Mouse (Mus musculus) heart, adult 2 months (tissue): ENCODE data around the gene Pkdcc. TPM values are rescaled to one million over a fixed set of nuclear protein-coding genes. Genes with fewer than 3 reads are reported as not detected.

Experiments
- DNase-seq, 2 experiments: peaks; one replicate each; pipeline ENCODE4 v3.0.0; 2021
- H3K27ac ChIP-seq: fragments of 200-600 bp; 2 replicates; pipeline ENCODE4 v1.8.1; 2022
- H3K27me3 ChIP-seq: fragments of 200-500 bp; 2 replicates; pipeline ENCODE4 v1.6.1; 2012; ENCODE audit warnings: mild to moderate bottlenecking, low read length, inconsistent platforms, mixed read lengths; ENCODE audit not compliant: control insufficient read depth, insufficient read depth
- H3K36me3 ChIP-seq: fragments of 200-500 bp; 2 replicates; pipeline ENCODE4 v1.6.1; 2012; ENCODE audit warnings: low read length, inconsistent platforms; ENCODE audit not compliant: control insufficient read depth, insufficient read depth
- H3K4me1 ChIP-seq: fragments of 200-500 bp; 2 replicates; pipeline ENCODE4 v1.6.1; 2011; ENCODE audit warnings: low read length; ENCODE audit not compliant: control insufficient read depth, insufficient read depth
- H3K4me3 ChIP-seq: fragments of 200-600 bp; 2 replicates; pipeline ENCODE4 v1.8.1; 2022
- H3K79me2 ChIP-seq: fragments of 200-500 bp; replicated peaks from 2 replicates; pipeline ENCODE4 v1.6.1; 2012; ENCODE audit warnings: mild to moderate bottlenecking, inconsistent platforms, low read length, moderate library complexity, mixed read lengths; ENCODE audit not compliant: control insufficient read depth, insufficient read depth
- H3K9ac ChIP-seq: fragments of 200-500 bp; 2 replicates; pipeline ENCODE4 v1.6.1; 2012; ENCODE audit warnings: low read depth, mild to moderate bottlenecking, control low read depth, inconsistent platforms, low read length, mixed read lengths
- CTCF ChIP-seq: fragments of 200-600 bp; IDR thresholded peaks from 2 replicates; pipeline ENCODE4 v1.8.1; 2022; ENCODE audit warnings: antibody characterized with exemption, mild to moderate bottlenecking, moderate library complexity
- EP300 ChIP-seq: fragments of 200-500 bp; IDR thresholded peaks from 2 replicates; pipeline ENCODE4 v1.6.1; 2011; ENCODE audit warnings: low read depth, low read length, control low read depth; ENCODE audit not compliant: insufficient read depth
- POLR2A ChIP-seq: fragments of 200-500 bp; IDR thresholded peaks from 2 replicates; pipeline ENCODE4 v1.6.1; 2011; ENCODE audit warnings: mild to moderate bottlenecking, low read depth, low read length, control low read depth; ENCODE audit not compliant: insufficient read depth
- WGBS: fragments of 180-500 bp; shearing (Covaris S2); methylation state at CpG from one replicate; pipeline ENCODE4 v1.1.7; 2018; 5-methylcytosine and 5-hydroxymethylcytosine counted together
- intact Hi-C: fragments of 180-260 bp; cut with DNase I; formaldehyde crosslinking; loops from one replicate; pipeline ENCODE4 v1.15.1; 2025
- polyA plus RNA-seq: library from polyadenylated mRNA; depleted of rRNA; stranded (reverse); fragments of >200 nt; gene quantifications from 2 replicates; pipeline ENCODE4 v1.2.3, GENCODE M21; 2012
- total RNA-seq, 2 experiments: library from RNA; stranded (reverse); gene quantifications; 2 replicates each; pipeline ENCODE4 v1.2.3; 2021

Pkdcc gene
- total and polyA plus RNA-seq, 3 experiments, result 45.5 to 63.0 (median 45.7) TPM

DNA sequence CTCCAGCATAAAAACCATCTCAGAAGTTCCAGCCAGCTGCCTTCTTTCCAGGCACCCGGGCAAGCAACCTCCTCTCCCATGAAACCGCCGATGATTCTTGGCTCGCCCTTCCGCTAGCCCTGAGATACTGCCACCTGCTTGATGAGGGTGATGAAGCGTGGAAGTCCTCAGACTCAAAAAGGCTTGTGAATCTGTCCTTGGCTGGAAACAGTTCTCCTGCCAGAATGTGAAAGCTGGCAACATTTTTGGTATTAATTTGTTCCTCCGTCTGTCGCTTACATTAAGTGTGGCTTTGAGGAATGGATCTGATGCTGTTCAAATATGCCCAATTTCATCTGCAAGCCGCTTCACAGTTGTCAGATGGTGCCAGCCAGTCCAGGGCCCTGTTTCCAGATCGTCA, 20.1 kb downstream of the Pkdcc start:
- H3K36me3 ChIP-seq, result no peaks in the 10 kb centered on the region
- no peak overlapping the region for H3K9ac ChIP-seq
- TF ChIP-seq POLR2A, result no peak
- no peak for TF ChIP-seq EP300
- TF ChIP-seq CTCF, result no peak
- H3K27me3 ChIP-seq, result no peaks in the 10 kb centered on the region
- H3K79me2 ChIP-seq, result no peaks in the 10 kb centered on the region
- no peak for DNase-seq
- intact Hi-C loops, result no loop called here
- no peak overlapping the region for H3K27ac ChIP-seq
- H3K4me1 ChIP-seq, result no peaks in the 10 kb centered on the region
- 65% methylated on average over 10 of the region's 10 CpGs for WGBS
- H3K4me3 ChIP-seq, result no peak overlapping the region

DNA sequence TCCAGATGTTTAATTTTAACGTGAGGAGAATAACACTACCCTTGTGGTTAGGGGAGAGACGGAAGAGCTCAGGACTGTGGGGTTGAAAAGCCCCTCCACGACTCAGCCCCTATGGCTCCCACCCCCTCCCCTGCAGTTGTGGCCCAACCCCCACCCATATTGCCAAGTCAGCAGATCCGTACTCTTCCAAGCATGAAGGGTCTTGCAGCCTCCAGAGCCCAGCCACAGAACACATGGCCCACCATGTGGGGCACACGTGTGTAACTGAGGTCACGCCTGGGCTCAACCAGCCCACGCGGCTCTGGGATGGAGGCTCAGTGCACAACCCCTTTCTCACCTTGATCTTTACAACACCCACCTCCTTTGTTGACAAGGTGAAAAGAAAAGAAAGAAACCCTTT, 21.1 kb downstream of the Pkdcc start:
- TF ChIP-seq EP300 (no peak), CTCF (no peak), POLR2A (no peak)
- 83% methylated on average over 8 of the region's 8 CpGs for WGBS
- Histone ChIP-seq H3K27ac (no peak overlapping the region), H3K27me3 (no peaks in the 10 kb centered on the region), H3K4me3 (no peak overlapping the region), H3K4me1 (no peaks in the 10 kb centered on the region), H3K36me3 (no peaks in the 10 kb centered on the region), H3K9ac (no peak overlapping the region), H3K79me2 (no peaks in the 10 kb centered on the region)
- intact Hi-C loops, result no loop called here
- DNase-seq, result no peak

DNA sequence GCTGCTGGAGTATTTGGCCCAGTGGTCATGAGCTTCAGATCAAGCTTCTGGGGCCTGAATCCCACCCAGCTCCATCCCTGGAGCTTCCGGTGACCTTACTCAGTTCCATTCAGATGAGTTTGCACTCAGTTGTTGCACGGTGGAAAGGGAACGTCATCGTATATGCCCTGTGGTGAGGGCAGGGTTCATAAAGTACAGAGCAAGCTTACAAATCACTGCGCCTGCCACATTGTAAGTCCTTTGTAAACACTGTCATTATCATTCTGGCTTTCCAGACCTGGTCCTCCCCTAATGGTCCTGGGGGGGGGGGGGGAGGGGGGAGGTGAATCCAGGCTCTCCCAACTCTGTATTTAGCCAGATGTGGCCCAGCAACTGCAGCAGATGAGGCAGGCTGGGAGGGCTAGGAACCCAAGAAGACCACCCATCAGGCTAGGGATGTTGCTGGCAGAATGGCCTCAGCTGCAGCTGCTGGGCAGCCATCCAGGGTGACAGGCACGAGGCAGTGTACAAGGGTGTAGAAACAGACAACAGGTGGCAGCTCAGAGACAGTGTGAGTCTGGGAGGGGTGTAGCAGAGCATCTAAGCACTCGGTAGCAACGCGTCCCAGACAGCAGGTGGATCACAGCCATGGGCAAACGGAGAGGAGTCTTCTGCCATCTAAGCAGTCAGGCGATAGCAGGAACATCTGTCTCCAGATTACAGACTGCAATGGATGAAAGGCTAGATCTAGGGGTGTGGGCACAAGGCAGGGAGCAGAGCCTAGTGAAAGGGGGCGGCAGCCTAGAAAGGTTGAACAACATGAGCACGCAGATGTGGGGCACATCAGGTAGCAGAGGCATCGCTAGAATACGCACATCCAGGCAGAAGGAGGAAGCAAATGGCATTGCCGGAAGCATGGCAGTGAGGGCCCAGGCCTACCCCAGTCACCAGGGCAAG, 23.3 kb downstream of the Pkdcc start:
- TF ChIP-seq CTCF (no peak), POLR2A (no peak), EP300 (no peak)
- no peaks in the 10 kb centered on the region for H3K79me2 ChIP-seq
- H3K36me3 ChIP-seq, result no peaks in the 10 kb centered on the region
- no peak for DNase-seq
- H3K4me3 ChIP-seq, result no peak overlapping the region
- WGBS, result 80% methylated on average over 16 of the region's 16 CpGs
- H3K4me1 ChIP-seq, result no peaks in the 10 kb centered on the region
- no peaks in the 10 kb centered on the region for H3K27me3 ChIP-seq
- no peak overlapping the region for H3K9ac ChIP-seq
- intact Hi-C loops, result no loop called here
- no peak overlapping the region for H3K27ac ChIP-seq

DNA sequence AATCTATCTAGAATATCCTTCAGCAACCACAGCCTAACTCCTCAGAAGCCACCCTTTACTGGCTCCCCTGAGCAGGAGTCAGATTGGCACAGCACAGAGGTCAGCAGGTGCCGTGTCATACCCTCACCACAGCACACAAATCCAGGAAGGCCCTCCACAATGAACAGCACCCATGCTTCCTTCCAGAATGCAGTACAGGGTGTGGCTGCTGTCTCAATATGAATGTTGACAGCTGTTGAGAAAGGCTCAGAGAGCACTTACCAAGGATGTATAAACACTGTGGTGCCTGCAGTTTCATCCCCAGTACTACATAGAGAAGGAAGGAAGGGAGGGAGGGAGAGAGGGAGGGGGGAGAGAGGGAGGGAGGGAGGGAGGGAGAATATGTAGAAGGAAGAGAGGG, 29.4 kb downstream of the Pkdcc start:
- Histone ChIP-seq H3K4me3 (no peak overlapping the region), H3K36me3 (no peaks in the 10 kb centered on the region), H3K27me3 (no peaks in the 10 kb centered on the region), H3K4me1 (no peaks in the 10 kb centered on the region; the same call in 1 of the 2 replicates), H3K9ac (no peak overlapping the region), H3K79me2 (no peaks in the 10 kb centered on the region), H3K27ac (no peak overlapping the region)
- intact Hi-C loops, result no loop called here
- 33% methylated on average over 1 of the region's 1 CpGs for WGBS
- TF ChIP-seq POLR2A (no peak), CTCF (no peak), EP300 (no peak)
- no peak for DNase-seq

DNA sequence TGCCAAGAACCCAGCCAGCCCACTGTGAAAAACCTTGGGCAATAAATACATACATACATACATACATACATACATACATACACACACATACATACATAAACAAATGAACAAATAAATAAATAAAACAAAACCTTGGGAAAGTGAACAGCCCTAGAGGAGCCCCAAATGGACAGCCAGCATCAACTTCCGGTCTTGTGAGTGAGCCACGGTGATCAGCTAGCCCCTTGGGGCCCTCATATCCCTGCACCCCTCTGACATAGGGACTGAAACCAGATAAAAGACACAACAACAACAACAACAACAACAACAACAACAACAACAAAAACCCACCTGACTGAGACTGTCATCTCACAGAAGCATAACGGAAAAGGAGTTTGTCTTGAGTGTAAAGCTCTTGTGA, 30.4 kb downstream of the Pkdcc start:
- Histone ChIP-seq H3K4me1 (no peaks in the 10 kb centered on the region; the same call in 1 of the 2 replicates), H3K4me3 (no peak overlapping the region), H3K36me3 (no peaks in the 10 kb centered on the region), H3K9ac (no peak overlapping the region), H3K79me2 (no peaks in the 10 kb centered on the region), H3K27ac (no peak overlapping the region), H3K27me3 (no peaks in the 10 kb centered on the region)
- no peak for DNase-seq
- WGBS, result 63% methylated on average over 3 of the region's 3 CpGs
- intact Hi-C loops, result no loop called here
- no peak for TF ChIP-seq POLR2A
- TF ChIP-seq EP300, result no peak
- TF ChIP-seq CTCF, result no peak

DNA sequence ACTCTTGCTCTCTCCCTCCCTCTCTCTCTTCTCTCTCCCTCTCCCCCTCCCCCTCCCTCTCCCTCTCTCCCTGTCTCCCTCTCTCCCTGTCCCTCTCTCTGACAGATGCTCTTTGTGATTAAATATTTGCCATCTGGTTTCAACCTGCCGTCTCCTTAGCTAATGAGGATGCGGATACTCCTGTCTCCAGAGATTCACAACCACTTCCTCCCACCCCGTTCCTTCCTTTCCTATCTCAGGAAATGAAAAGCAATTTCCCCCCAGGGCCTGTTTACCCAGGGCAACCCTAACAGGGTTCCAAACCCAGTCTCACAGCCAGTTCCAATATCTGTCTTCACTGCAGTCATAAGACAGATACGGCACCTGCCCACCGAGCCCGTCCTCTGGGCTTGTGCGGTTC, 31.0 kb downstream of the Pkdcc start:
- H3K4me3 ChIP-seq, result no peak overlapping the region
- 44% methylated on average over 7 of the region's 7 CpGs for WGBS
- no peaks in the 10 kb centered on the region for H3K27me3 ChIP-seq
- TF ChIP-seq EP300 (no peak), POLR2A (no peak), CTCF (no peak)
- no peak for DNase-seq
- no peaks in the 10 kb centered on the region for H3K36me3 ChIP-seq
- no peaks in the 10 kb centered on the region; the same call in 1 of the 2 replicates for H3K4me1 ChIP-seq
- no peak overlapping the region for H3K9ac ChIP-seq
- no peaks in the 10 kb centered on the region for H3K79me2 ChIP-seq
- intact Hi-C loops, result no loop called here
- no peak overlapping the region for H3K27ac ChIP-seq
